Mouse (Mus musculus) urinary bladder, adult 18-20 months (tissue): ENCODE results near the gene Unk.
A peak's percentile ranks its signal among the peaks of the same experiment; 100 is the strongest.

Experiments
- DNase-seq, 2 experiments: peaks; one replicate each; pipeline ENCODE4 v3.0.0; 2022; ENCODE audit warnings: low spot score in 2 of 2, mixed read lengths in 2 of 2

Gene Unk

GRCm38 (mm10) chr11:116061641-116062415 is 31.7 kb downstream of the Unk start:
- DNase-seq, result no peak

GRCm38 (mm10) chr11:116062521-116062920 is 32.4 kb downstream of the Unk start:
- DNase-seq, result no peak

- DNase-seq, result no peak
These were observed 33.4 kb downstream of the Unk start for GRCm38 (mm10) chr11:116063562-116063961.

GRCm38 (mm10) chr11:116064187-116064867 is 34.2 kb downstream of the Unk start:
- DNase-seq, result no peak

- DNase-seq, result no peak
These were observed 35.2 kb downstream of the Unk start for GRCm38 (mm10) chr11:116065345-116065744.

- DNase-seq, result no peak
These were observed 41.4 kb downstream of the Unk start for GRCm38 (mm10) chr11:116071510-116071909.

GRCm38 (mm10) chr11:116072608-116073007 is 42.5 kb downstream of the Unk start:
- DNase-seq, result no peak

- DNase-seq, result no peak
These were observed 44.4 kb downstream of the Unk start for GRCm38 (mm10) chr11:116074436-116074991.

GRCm38 (mm10) chr11:116075539-116076265 is 45.6 kb downstream of the Unk start:
- no peak for DNase-seq

- DNase-seq, result no peak
These were observed 46.1 kb downstream of the Unk start for GRCm38 (mm10) chr11:116076266-116076540.

- DNase-seq, result no peak
These were observed 46.7 kb downstream of the Unk start for GRCm38 (mm10) chr11:116076836-116077235.

- DNase-seq, result peak; percentile 43 to 56
These were observed 47.5 kb downstream of the Unk start, which contains the start of gene Unc13d for GRCm38 (mm10) chr11:116077446-116078204. TSS of gene Unc13d (minus strand) at chr11:116077961.

GRCm38 (mm10) chr11:116078221-116078620 is 48.1 kb downstream of the Unk start:
- DNase-seq, result peak in 1 of 2 experiments; percentile 42

- no peak for DNase-seq
These were observed 48.7 kb downstream of the Unk start for GRCm38 (mm10) chr11:116078676-116079320.

GRCm38 (mm10) chr11:116079511-116079910 is 49.4 kb downstream of the Unk start:
- DNase-seq, result no peak

- DNase-seq, result peak in 1 of 2 experiments; percentile 38
These were observed 51.0 kb downstream of the Unk start for GRCm38 (mm10) chr11:116081081-116081480.

GRCm38 (mm10) chr11:116083096-116083672 is 53.1 kb downstream of the Unk start:
- DNase-seq, result no peak

- DNase-seq, result no peak
These were observed 54.0 kb downstream of the Unk start for GRCm38 (mm10) chr11:116084166-116084565.

- peak; percentile 92 to 97 for DNase-seq
These were observed 56.4 kb downstream of the Unk start, which contains the start of gene Wbp2 for GRCm38 (mm10) chr11:116086258-116087193. TSS of gene Wbp2 (minus strand) at chr11:116086995.
